Mouse (Mus musculus): ENCODE measurements around the gene Prlhr.

The Prlhr gene

DNA sequence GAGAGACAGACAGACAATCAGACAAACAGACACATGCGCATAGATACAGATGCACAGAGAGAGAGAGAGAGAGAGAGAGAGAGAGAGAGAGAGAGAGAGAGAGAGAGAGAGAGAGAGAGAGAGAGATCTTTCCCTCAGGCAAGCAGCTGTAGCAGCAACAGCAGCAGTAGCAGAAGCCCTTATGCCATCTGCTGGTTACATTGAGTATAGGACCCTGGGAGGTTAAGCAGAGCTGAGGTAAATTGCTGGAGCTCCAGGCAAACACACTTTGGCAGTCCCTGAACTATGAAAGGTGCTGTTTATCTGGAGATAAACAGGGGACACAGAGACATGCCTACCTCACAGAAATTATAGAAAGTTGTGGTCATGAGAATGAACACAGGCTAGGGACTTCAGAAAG, 50.5 kb downstream of the Prlhr start:
- DNase-seq = peak in 1 of 2 experiments; percentile 4

Measured in cerebellum, adult 18-20 months (tissue).